Mouse (Mus musculus): Measurements from ENCODE around the gene Ccdc149. TPM values are rescaled to one million over a fixed set of nuclear protein-coding genes. Genes with fewer than 3 reads are reported as not detected.

The Ccdc149 gene
- polyA plus RNA-seq, 1 experiment from 2014 or later: 2.8 TPM

DNA sequence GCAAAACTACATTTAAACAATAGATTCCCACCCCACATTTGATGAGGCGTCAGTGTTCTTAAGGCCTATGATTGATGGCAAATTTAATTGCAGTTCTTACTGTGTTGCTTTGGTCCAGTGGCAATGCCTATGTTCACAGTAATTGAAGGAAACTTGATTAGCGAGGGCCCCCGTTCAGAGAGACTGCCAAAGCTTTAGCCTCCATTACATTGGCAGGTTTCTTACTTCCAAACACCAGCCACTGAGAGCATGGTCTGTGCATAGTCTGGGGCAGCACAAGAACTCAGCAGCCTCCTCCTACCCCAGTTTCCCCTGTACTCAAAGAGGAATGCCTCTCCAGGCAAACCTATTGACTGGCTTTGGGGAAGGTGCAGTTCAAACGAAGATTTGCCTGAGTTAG is 42.7 kb downstream of the Ccdc149 start:
- 66% methylated on average over 4 of the region's 4 CpGs for WGBS
- Histone ChIP-seq H3K4me3 (ENCODE audit: low read length) (no peak overlapping the region), H3K4me1 (ENCODE audit: control insufficient read depth, insufficient read depth, low read length) (no peaks in the 10 kb centered on the region), H3K9me3 (ENCODE audit: control insufficient read depth, low read length) (no peaks in the 10 kb centered on the region), H3K36me3 (ENCODE audit: control insufficient read depth, insufficient read depth, low read length) (no peaks in the 10 kb centered on the region), H3K27me3 (replicated peaks; ENCODE audit: control insufficient read depth, insufficient read depth, low read length) (no peaks in the 10 kb centered on the region), H3K27ac (ENCODE audit: low read length) (no peak overlapping the region), H3K4me2 (ENCODE audit: low read depth, low read length) (no peak overlapping the region), H3K9ac (ENCODE audit: low read depth, low read length) (no peak overlapping the region)
- no peak for ATAC-seq

DNA sequence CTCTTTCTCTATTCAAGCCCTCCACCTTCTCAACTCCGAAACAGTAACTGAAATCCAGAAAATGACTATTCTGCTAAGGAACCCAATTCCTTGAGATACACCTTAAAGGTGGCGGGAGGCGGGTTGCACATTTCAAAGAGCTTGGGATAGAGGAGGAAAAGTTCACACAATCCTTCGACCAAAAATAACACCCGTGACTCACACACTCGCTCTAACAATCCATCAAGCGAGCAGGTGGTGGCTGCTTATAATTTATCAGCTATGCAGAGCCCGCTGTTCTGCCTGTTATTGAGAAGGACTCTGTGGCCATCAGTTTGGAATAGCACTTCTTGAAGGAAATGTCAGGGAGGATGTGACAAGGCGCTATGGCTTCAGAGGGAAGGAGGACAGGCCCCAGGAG is 45.5 kb downstream of the Ccdc149 start:
- no peaks in the 10 kb centered on the region for H3K9me3 ChIP-seq (ENCODE audit: control insufficient read depth, low read length)
- no peak overlapping the region for H3K4me2 ChIP-seq (ENCODE audit: low read depth, low read length)
- H3K4me1 ChIP-seq (ENCODE audit: control insufficient read depth, insufficient read depth, low read length): no peaks in the 10 kb centered on the region
- H3K4me3 ChIP-seq (ENCODE audit: low read length): no peak overlapping the region
- no peak overlapping the region for H3K9ac ChIP-seq (ENCODE audit: low read depth, low read length)
- no peak overlapping the region for H3K27ac ChIP-seq (ENCODE audit: low read length)
- no peaks in the 10 kb centered on the region for H3K27me3 ChIP-seq (replicated peaks; ENCODE audit: control insufficient read depth, insufficient read depth, low read length)
- no peak for ATAC-seq
- 82% methylated on average over 9 of the region's 9 CpGs for WGBS
- H3K36me3 ChIP-seq (ENCODE audit: control insufficient read depth, insufficient read depth, low read length): no peaks in the 10 kb centered on the region

DNA sequence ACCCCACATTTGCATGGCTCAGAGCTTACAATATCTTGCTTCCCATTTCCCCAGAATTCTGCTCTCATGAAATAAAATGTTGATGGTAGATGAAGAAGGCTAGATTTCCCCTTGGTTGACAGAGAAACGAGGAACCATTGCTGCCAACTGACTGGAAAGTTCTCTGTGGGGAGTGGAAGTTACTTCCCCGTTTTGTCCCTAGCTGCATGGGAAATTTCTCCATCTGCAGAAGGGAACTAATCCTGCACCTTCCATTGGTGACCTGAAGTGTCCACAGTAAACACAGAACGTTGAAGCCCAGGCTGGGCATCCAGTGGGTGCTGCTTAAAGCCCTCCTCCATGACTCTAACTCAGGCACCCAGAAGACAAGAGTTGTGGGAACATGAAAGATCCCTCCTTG is 47.4 kb downstream of the Ccdc149 start:
- H3K27me3 ChIP-seq (replicated peaks; ENCODE audit: control insufficient read depth, insufficient read depth, low read length): no peaks in the 10 kb centered on the region
- 67% methylated on average over 3 of the region's 3 CpGs for WGBS
- no peaks in the 10 kb centered on the region for H3K36me3 ChIP-seq (ENCODE audit: control insufficient read depth, insufficient read depth, low read length)
- no peak overlapping the region for H3K4me3 ChIP-seq (ENCODE audit: low read length)
- no peak overlapping the region for H3K27ac ChIP-seq (ENCODE audit: low read length)
- no peak for ATAC-seq
- no peaks in the 10 kb centered on the region for H3K4me1 ChIP-seq (ENCODE audit: control insufficient read depth, insufficient read depth, low read length)
- no peak overlapping the region for H3K4me2 ChIP-seq (ENCODE audit: low read depth, low read length)
- no peaks in the 10 kb centered on the region for H3K9me3 ChIP-seq (ENCODE audit: control insufficient read depth, low read length)
- H3K9ac ChIP-seq (ENCODE audit: low read depth, low read length): no peak overlapping the region

DNA sequence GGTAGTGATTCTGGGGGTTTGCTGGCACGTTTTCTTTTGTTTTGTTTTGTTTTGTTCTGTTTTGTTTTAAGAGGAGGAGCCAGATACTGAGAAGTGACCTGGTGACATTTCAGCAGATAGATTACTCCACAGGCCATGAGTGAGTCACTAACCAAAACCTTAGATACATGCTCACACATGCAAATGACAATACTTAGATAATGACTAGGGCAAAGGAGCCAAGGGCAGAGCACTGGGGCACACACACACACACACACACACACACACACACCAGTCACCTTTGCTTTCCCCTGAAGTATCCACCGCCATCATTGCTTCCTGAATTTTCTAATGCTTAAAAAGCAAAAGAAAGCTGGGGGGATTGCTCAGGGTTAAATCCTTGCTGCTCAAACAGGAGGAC is 54.8 kb downstream of the Ccdc149 start:
- Histone ChIP-seq H3K27ac (ENCODE audit: low read length) (no peak overlapping the region), H3K4me3 (ENCODE audit: low read length) (no peak overlapping the region), H3K4me1 (ENCODE audit: control insufficient read depth, insufficient read depth, low read length) (no peaks in the 10 kb centered on the region), H3K36me3 (ENCODE audit: control insufficient read depth, insufficient read depth, low read length) (no peaks in the 10 kb centered on the region), H3K4me2 (ENCODE audit: low read depth, low read length) (no peak overlapping the region), H3K27me3 (replicated peaks; ENCODE audit: control insufficient read depth, insufficient read depth, low read length) (no peaks in the 10 kb centered on the region), H3K9ac (ENCODE audit: low read depth, low read length) (no peak overlapping the region), H3K9me3 (ENCODE audit: control insufficient read depth, low read length) (no peaks in the 10 kb centered on the region)
- WGBS: 68% methylated on average over 2 of the region's 2 CpGs
- no peak for ATAC-seq

DNA sequence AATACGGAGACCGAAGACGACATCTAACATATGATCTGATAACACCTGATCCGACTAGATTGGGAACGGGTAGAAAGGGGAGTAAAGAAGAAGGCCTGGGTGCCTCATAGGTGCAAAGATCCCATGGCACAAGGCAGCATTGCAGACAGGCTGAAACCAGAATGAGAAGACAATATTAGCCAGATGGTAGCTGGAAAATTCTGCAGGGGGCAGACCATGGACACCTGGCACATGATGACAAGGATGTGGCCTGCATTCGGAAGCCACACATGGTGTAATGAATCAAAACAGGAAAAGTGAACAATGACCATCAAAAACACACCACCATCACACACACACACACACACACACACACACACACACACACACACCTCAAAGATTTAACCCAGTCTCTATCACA is 55.4 kb downstream of the Ccdc149 start:
- ATAC-seq: no peak
- Histone ChIP-seq H3K9me3 (ENCODE audit: control insufficient read depth, low read length) (no peaks in the 10 kb centered on the region), H3K4me2 (ENCODE audit: low read depth, low read length) (no peak overlapping the region), H3K4me3 (ENCODE audit: low read length) (no peak overlapping the region), H3K36me3 (ENCODE audit: control insufficient read depth, insufficient read depth, low read length) (no peaks in the 10 kb centered on the region), H3K27ac (ENCODE audit: low read length) (no peak overlapping the region), H3K4me1 (ENCODE audit: control insufficient read depth, insufficient read depth, low read length) (no peaks in the 10 kb centered on the region), H3K27me3 (replicated peaks; ENCODE audit: control insufficient read depth, insufficient read depth, low read length) (no peaks in the 10 kb centered on the region), H3K9ac (ENCODE audit: low read depth, low read length) (no peak overlapping the region)
- 85% methylated on average over 6 of the region's 6 CpGs for WGBS

DNA sequence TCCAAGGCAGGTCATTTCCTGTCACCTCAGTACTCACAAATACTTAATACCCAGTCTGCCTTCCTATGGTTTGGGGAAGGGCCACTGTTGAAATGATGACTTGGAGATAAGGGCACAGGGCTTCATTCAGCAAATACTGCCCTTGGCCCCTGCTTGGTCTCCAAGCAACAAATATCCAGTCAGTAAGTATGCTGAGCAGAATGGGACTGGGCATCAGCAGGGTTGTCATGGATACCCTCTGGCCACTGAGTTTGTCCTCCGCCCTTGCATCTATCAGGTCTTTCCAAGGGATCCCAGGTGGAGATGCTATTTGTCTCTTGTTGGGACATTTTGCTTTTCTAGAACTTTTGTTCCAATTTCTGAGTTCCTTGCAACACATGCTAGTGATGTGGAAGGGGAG is 56.1 kb downstream of the Ccdc149 start:
- no peaks in the 10 kb centered on the region for H3K36me3 ChIP-seq (ENCODE audit: control insufficient read depth, insufficient read depth, low read length)
- H3K27me3 ChIP-seq (replicated peaks; ENCODE audit: control insufficient read depth, insufficient read depth, low read length): no peaks in the 10 kb centered on the region
- H3K9me3 ChIP-seq (ENCODE audit: control insufficient read depth, low read length): no peaks in the 10 kb centered on the region
- WGBS: 83% methylated on average over 1 of the region's 1 CpGs
- no peaks in the 10 kb centered on the region for H3K4me1 ChIP-seq (ENCODE audit: control insufficient read depth, insufficient read depth, low read length)
- H3K27ac ChIP-seq (ENCODE audit: low read length): no peak overlapping the region
- H3K9ac ChIP-seq (ENCODE audit: low read depth, low read length): no peak overlapping the region
- no peak overlapping the region for H3K4me3 ChIP-seq (ENCODE audit: low read length)
- no peak for ATAC-seq
- no peak overlapping the region for H3K4me2 ChIP-seq (ENCODE audit: low read depth, low read length)

DNA sequence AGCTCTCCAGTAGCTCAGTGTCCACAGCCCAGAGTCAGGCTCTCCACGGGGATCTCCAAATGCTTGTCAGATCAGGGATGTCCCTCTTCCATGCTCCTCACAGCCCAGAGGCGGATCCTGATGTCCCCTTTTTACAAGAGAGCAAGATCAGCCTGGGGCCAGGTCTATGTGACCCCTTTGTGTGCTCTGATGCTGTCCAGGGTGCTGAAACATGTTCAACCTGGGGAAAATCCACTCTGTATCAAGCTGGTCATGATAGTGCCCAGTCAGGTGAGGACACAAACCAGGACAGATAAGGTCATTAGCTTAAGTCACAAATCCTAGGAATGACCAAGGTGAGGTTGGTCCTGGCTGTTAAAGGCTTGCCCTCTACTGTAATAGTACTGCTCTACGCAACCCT is 59.8 kb downstream of the Ccdc149 start:
- Histone ChIP-seq H3K4me1 (ENCODE audit: control insufficient read depth, insufficient read depth, low read length) (no peaks in the 10 kb centered on the region), H3K9me3 (ENCODE audit: control insufficient read depth, low read length) (no peaks in the 10 kb centered on the region), H3K4me2 (ENCODE audit: low read depth, low read length) (no peak overlapping the region), H3K27me3 (replicated peaks; ENCODE audit: control insufficient read depth, insufficient read depth, low read length) (no peaks in the 10 kb centered on the region), H3K27ac (ENCODE audit: low read length) (no peak overlapping the region), H3K9ac (ENCODE audit: low read depth, low read length) (no peak overlapping the region), H3K4me3 (ENCODE audit: low read length) (no peak overlapping the region), H3K36me3 (ENCODE audit: control insufficient read depth, insufficient read depth, low read length) (no peaks in the 10 kb centered on the region)
- 59% methylated on average over 3 of the region's 3 CpGs for WGBS
- ATAC-seq: no peak

DNA sequence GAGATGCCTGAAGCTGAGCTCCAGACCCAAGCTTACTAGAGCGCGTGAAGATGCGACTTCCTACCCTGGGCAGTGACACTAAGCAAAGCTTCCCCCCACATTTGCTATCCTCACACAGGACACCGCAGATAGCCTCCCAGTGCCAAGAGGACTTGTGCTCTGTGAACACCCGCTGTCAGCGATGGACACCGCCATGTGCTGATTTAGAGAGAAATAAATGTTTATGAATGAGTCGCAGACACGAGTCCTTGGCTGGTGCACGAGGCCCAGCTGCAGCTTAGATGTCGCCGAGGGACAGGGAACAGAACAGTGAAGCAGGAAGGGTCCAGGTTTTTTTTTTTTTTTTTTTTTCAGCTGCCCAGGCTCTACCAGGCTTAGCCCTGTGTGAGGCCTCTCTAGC is 61.1 kb downstream of the Ccdc149 start:
- Histone ChIP-seq H3K36me3 (ENCODE audit: control insufficient read depth, insufficient read depth, low read length) (no peaks in the 10 kb centered on the region), H3K9me3 (ENCODE audit: control insufficient read depth, low read length) (no peaks in the 10 kb centered on the region), H3K4me1 (ENCODE audit: control insufficient read depth, insufficient read depth, low read length) (no peaks in the 10 kb centered on the region), H3K9ac (ENCODE audit: low read depth, low read length) (no peak overlapping the region), H3K27me3 (replicated peaks; ENCODE audit: control insufficient read depth, insufficient read depth, low read length) (no peaks in the 10 kb centered on the region), H3K4me2 (ENCODE audit: low read depth, low read length) (no peak overlapping the region), H3K4me3 (ENCODE audit: low read length) (no peak overlapping the region), H3K27ac (ENCODE audit: low read length) (no peak overlapping the region)
- no peak for ATAC-seq
- 80% methylated on average over 12 of the region's 12 CpGs for WGBS

DNA sequence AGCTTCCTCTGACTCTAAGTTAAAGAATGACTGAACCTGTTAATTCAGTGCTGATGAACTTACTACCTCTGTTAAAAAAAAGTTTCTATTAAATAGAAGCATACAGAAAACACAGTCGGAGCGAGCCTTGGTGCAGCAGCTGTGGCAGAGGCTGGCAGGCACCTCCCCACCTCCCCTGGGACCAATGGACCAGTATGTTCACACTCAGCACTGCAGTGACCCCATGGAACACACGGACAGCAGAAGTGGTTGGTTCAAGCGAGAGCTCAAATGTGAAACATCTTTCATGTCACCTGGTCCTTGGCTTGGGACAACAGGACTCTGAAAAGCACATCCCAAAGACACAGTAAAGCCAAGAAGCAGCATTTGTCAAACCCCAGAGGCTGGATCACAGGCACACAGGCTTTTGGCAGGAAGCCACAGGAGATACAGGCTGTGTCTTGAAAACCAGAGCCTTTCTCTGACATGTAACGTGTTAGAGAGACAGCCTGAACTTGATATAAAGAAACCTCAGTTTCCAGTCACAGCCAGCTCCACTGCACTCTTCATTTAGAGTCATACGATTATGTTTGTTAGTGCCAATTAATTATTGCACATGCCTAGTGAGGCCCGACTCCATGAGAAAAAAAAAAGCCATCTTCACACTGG is 62.5 kb downstream of the Ccdc149 start:
- H3K4me3 ChIP-seq (ENCODE audit: low read length): no peak overlapping the region
- no peak overlapping the region for H3K27ac ChIP-seq (ENCODE audit: low read length)
- WGBS: 68% methylated on average over 7 of the region's 7 CpGs
- H3K4me1 ChIP-seq (ENCODE audit: control insufficient read depth, insufficient read depth, low read length): no peaks in the 10 kb centered on the region
- no peak overlapping the region for H3K9ac ChIP-seq (ENCODE audit: low read depth, low read length)
- no peak for ATAC-seq
- no peaks in the 10 kb centered on the region for H3K27me3 ChIP-seq (replicated peaks; ENCODE audit: control insufficient read depth, insufficient read depth, low read length)
- H3K36me3 ChIP-seq (ENCODE audit: control insufficient read depth, insufficient read depth, low read length): no peaks in the 10 kb centered on the region
- no peaks in the 10 kb centered on the region for H3K9me3 ChIP-seq (ENCODE audit: control insufficient read depth, low read length)
- H3K4me2 ChIP-seq (ENCODE audit: low read depth, low read length): no peak overlapping the region

DNA sequence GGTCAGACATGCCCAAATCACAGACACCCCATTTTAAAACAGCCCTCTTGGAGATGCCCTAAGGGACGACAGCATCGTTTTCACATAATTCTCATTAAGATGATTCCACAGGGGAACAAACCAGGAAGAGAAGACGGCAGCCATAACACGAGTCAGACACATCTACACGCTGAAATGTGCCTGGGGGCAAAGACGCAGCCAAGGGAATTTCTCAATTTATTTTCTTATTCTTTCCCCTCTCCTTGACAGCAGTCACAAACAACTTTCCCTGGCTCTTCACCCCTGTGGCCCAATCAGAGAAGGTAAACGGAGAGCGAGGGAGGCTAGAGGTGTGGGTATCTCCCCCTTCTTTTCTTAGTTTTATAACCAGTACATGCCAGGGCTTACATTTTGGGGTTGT is 66.9 kb downstream of the Ccdc149 start:
- ATAC-seq: no peak

More for the DNA sequence above, 66.9 kb downstream of the Ccdc149 start:
- Histone ChIP-seq H3K27me3 (replicated peaks; ENCODE audit: control insufficient read depth, insufficient read depth, low read length) (no peaks in the 10 kb centered on the region), H3K4me1 (ENCODE audit: control insufficient read depth, insufficient read depth, low read length) (no peaks in the 10 kb centered on the region), H3K27ac (ENCODE audit: low read length) (no peak overlapping the region), H3K9me3 (ENCODE audit: control insufficient read depth, low read length) (no peaks in the 10 kb centered on the region), H3K4me2 (ENCODE audit: low read depth, low read length) (no peak overlapping the region), H3K36me3 (ENCODE audit: control insufficient read depth, insufficient read depth, low read length) (no peaks in the 10 kb centered on the region), H3K9ac (ENCODE audit: low read depth, low read length) (no peak overlapping the region), H3K4me3 (ENCODE audit: low read length) (no peak overlapping the region)
- 79% methylated on average over 8 of the region's 8 CpGs for WGBS
